Mouse (Mus musculus) heart, adult 2 months (tissue): Measurements from ENCODE around the gene 1700001L19Rik.

Experiments used
- CTCF ChIP-seq: fragments of 200-600 bp; IDR thresholded peaks from 2 replicates; pipeline ENCODE4 v1.8.1; 2022; ENCODE audit warnings: antibody characterized with exemption, mild to moderate bottlenecking, moderate library complexity
- POLR2A ChIP-seq: fragments of 200-500 bp; IDR thresholded peaks from 2 replicates; pipeline ENCODE4 v1.6.1; 2011; ENCODE audit warnings: mild to moderate bottlenecking, low read depth, low read length, control low read depth; ENCODE audit not compliant: insufficient read depth

DNA sequence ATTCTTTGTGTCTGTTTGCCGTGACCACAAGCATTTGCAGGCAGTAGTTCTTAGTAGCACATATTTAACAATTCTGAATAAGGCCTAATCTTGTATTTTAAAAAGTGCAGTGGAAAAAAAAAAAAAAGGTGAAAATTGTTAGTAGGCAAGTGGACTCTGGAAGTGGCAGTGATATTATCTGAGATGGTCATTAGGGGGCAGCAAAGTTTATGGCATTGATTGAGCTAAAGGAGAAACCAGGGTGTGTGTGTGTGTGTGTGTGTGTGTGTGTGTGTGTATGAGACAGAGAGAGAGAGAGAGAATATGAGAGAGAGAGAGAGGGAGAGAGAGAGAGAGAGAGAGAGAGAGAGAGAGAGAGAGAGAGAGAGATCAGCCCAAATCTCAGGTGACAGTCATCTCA, 3.4 kb upstream of the 1700001L19Rik start:
- peak; percentile 38 for TF ChIP-seq CTCF
- TF ChIP-seq POLR2A: no peak
